Mouse (Mus musculus): ENCODE measurements at regions not wholly inside any gene's neighbourhood (a gene's known extent, or its start where the extent isn't known, plus 50 kb on each side); places are given as distances from the start of the nearest gene placed in this dataset.

DNA sequence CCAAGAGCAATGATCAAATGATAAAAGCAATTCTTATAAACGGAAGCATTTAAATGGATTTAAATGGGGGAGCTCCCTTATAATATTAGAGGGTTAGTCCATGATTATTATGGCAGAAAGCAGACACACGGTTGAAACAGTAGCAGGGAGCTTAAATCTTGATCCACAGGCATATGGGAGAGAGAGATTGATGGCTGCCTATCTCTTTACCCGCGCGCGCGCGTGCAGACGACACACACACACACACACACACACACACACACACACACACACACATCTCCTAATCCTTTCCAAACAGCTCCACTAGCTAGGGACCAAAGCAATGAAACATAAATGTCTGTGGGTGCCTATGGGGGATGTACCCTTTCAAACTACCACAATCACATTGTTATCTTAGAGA lies 269.7 kb downstream of the Gm11232 start:
- H3K9ac ChIP-seq (ENCODE audit: control insufficient read depth, low read depth, low read length, poor library complexity, severe bottlenecking): no peak overlapping the region
- DNase-seq (ENCODE audit: low read depth, low spot score): no peak

DNA sequence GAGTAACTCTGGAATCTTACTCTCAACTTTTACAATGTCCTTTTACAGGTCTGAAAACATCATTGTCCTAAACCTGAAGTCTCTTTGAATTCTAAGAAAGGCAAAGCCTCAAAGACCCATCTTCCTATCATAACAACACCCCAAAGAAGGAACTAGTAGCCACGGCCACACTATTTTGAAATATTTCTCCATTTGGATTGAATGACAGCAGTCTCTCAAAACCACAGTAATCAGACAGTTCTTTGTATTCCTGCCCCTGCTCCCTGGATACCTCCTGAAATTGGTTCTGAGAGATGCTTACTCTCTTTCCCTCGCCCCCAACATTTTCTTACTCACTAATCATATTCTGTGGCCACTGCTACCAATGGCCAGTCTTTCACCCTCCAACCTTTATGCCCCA lies 276.8 kb downstream of the Gm11232 start:
- no peak overlapping the region for H3K27ac ChIP-seq (ENCODE audit: control insufficient read depth, low read depth, low read length)
- no peaks in the 10 kb centered on the region for H3K9me3 ChIP-seq (replicated peaks; ENCODE audit: insufficient read depth, low read length)
- H3K4me1 ChIP-seq (ENCODE audit: control insufficient read depth in 1 of 2, insufficient read depth in 2 of 2, low read length in 2 of 2): no peaks in the 10 kb centered on the region
- H3K27me3 ChIP-seq (ENCODE audit: control insufficient read depth in 1 of 2, insufficient read depth in 2 of 2, low read length in 2 of 2): no peaks in the 10 kb centered on the region
- H3K79me2 ChIP-seq (ENCODE audit: control insufficient read depth, insufficient read depth, low read length, poor library complexity): no peaks in the 10 kb centered on the region
- no peaks in the 10 kb centered on the region for H3K36me3 ChIP-seq (ENCODE audit: control insufficient read depth in 1 of 2, insufficient read depth in 2 of 2, low read length in 2 of 2)
- H3K9ac ChIP-seq (ENCODE audit: control insufficient read depth, low read depth, low read length, poor library complexity, severe bottlenecking): no peak overlapping the region
- TF ChIP-seq CHD1 (IDR thresholded peaks at IDR 0.05; ENCODE audit: low read depth, low read length): no peak
- H3K4me3 ChIP-seq (ENCODE audit: control insufficient read depth in 1 of 2, insufficient read depth in 1 of 2, low read depth in 2 of 2, low read length in 2 of 2): no peak overlapping the region
- DNase-seq (ENCODE audit: low read depth, low spot score): no peak

More for the DNA sequence above, 269.7 kb downstream of the Gm11232 start:
- Histone ChIP-seq H3K27me3 (ENCODE audit: control insufficient read depth in 1 of 2, insufficient read depth in 2 of 2, low read length in 2 of 2) (no peaks in the 10 kb centered on the region), H3K27ac (ENCODE audit: control insufficient read depth, low read depth, low read length) (no peak overlapping the region), H3K4me3 (ENCODE audit: control insufficient read depth in 1 of 2, insufficient read depth in 1 of 2, low read depth in 2 of 2, low read length in 2 of 2) (no peak overlapping the region), H3K9me3 (replicated peaks; ENCODE audit: insufficient read depth, low read length) (no peaks in the 10 kb centered on the region), H3K36me3 (ENCODE audit: control insufficient read depth in 1 of 2, insufficient read depth in 2 of 2, low read length in 2 of 2) (no peaks in the 10 kb centered on the region), H3K4me1 (ENCODE audit: control insufficient read depth in 1 of 2, insufficient read depth in 2 of 2, low read length in 2 of 2) (no peaks in the 10 kb centered on the region), H3K79me2 (ENCODE audit: control insufficient read depth, insufficient read depth, low read length, poor library complexity) (no peaks in the 10 kb centered on the region)
- TF ChIP-seq RCOR1 (IDR thresholded peaks at IDR 0.05; ENCODE audit: low read depth, low read length) (no peak), USF2 (IDR thresholded peaks at IDR 0.05; ENCODE audit: borderline replicate concordance in 1 of 2, insufficient read depth in 1 of 2, low read depth in 1 of 2, low read length in 2 of 2) (no peak), MAZ (IDR thresholded peaks at IDR 0.05; ENCODE audit: low read depth, low read length) (no peak), POLR2AphosphoS2 (IDR thresholded peaks at IDR 0.05; ENCODE audit: low read length) (no peak), SIN3A (IDR thresholded peaks at IDR 0.05; ENCODE audit: low read length) (no peak), ELF1 (IDR thresholded peaks at IDR 0.05; ENCODE audit: low read depth, low read length) (no peak), TCF12 (IDR thresholded peaks at IDR 0.05; ENCODE audit: low read depth, low read length) (no peak), ZKSCAN1 (IDR thresholded peaks at IDR 0.05; ENCODE audit: low read depth, low read length) (no peak), MAFK (IDR thresholded peaks at IDR 0.05; ENCODE audit: borderline replicate concordance, low read depth, low read length) (no peak), NRF1 (IDR thresholded peaks at IDR 0.05; ENCODE audit: insufficient read depth, low read depth, low read length, poor library complexity, severe bottlenecking) (no peak), ZC3H11A (IDR thresholded peaks at IDR 0.05; ENCODE audit: low read depth, low read length) (no peak), POLR2AphosphoS5 (IDR thresholded peaks at IDR 0.05; ENCODE audit: borderline replicate concordance, low read depth, low read length) (no peak), JUND (IDR thresholded peaks at IDR 0.05; ENCODE audit: low read depth, low read length) (no peak), SMC3 (IDR thresholded peaks at IDR 0.05; ENCODE audit: low read depth, low read length) (no peak), MYC (IDR thresholded peaks at IDR 0.05; ENCODE audit: low read depth, low read length) (no peak)

All from MEL (cell line).